9 mouse cellular contexts compared by ENCODE assay signal in genomic region chr10:12579048-12579447, GRCm38 (mm10).
DNase-seq lines count a peak whose midpoint lies in the region; ATAC-seq and TF ChIP-seq lines count a peak whose summit lies in the region.
"Had no signal": no experiment of that assay in that cellular context is flagged by ENCODE, and none has a peak within 500 bp of the region (broad histone marks: within the 10 kb centered on the region; RNA-seq: fewer than 3 reads in every experiment).

No protein-coding gene starts in this region.

- no peak for TF ChIP-seq EP300 in liver, embryonic 14.5 days (IDR thresholded peaks at IDR 0.05; ENCODE audit: low read depth)

- no peak for TF ChIP-seq CTCF in G1E (IDR thresholded peaks at IDR 0.05; ENCODE audit: low read depth, low read length)
- TF ChIP-seq CTCF in liver, embryonic 14.5 days (IDR thresholded peaks at IDR 0.05; ENCODE audit: low read depth), result no peak

- no peaks in the 10 kb centered on the region for H3K9me3 ChIP-seq in G1E (replicated peaks)
- H3K9me3 ChIP-seq in liver, embryonic 14.5 days (ENCODE audit: control insufficient read depth, low read length), result no peaks in the 10 kb centered on the region

- H3K27me3 ChIP-seq in G1E (ENCODE audit: insufficient read depth, low read length), result no peaks in the 10 kb centered on the region
- H3K27me3 ChIP-seq in liver, embryonic 14.5 days (ENCODE audit: control insufficient read depth, insufficient read depth, low read length), result no peaks in the 10 kb centered on the region

- peaks cover 6% of the 10 kb centered on the region for H3K36me3 ChIP-seq in G1E (replicated peaks)
- H3K36me3 ChIP-seq in liver, embryonic 14.5 days (replicated peaks; ENCODE audit: control insufficient read depth, insufficient read depth, low read depth), result no peaks in the 10 kb centered on the region

- ATAC-seq in G1E (ENCODE audit: extremely low read depth, insufficient number of reproducible peaks, low FRiP score, poor library complexity, severe bottlenecking), result peak; percentile 49
- ATAC-seq in common myeloid progenitor, adult 5-6 weeks (replicated peaks; ENCODE audit: low read depth, poor library complexity, severe bottlenecking), result peak; percentile 74
- ATAC-seq in hematopoietic stem cell, adult 5-6 weeks (replicated peaks in 1 of 2; ENCODE audit: insufficient read depth in 1 of 2, low FRiP score in 2 of 2, low TSS enrichment in 1 of 2, low read depth in 1 of 2, poor library complexity in 2 of 2, severe bottlenecking in 2 of 2), result peak; percentile 71 to 76
- ATAC-seq in liver, embryonic 14.5 days (ENCODE audit: insufficient read depth), result peak; percentile 33; the same call in 1 of the 2 replicates
- ATAC-seq: forebrain, postnatal 0 days had no signal

- no peak overlapping the region for H3K4me3 ChIP-seq in G1E (ENCODE audit: low read depth, low read length)
- H3K4me3 ChIP-seq in liver, embryonic 14.5 days (ENCODE audit: insufficient read depth in 1 of 2, low read depth in 2 of 2, low read length in 2 of 2), result no peak overlapping the region

- WGBS in liver, embryonic 14.5 days (ENCODE audit: insufficient replicate concordance), result 10% methylated on average over 1 of the region's 1 CpGs

- H3K27ac ChIP-seq in liver, embryonic 14.5 days, result no peak overlapping the region

- H3K4me1 ChIP-seq in G1E (ENCODE audit: insufficient read depth, low read depth, low read length), result peaks cover 16% of the 10 kb centered on the region
- H3K4me1 ChIP-seq in liver, embryonic 14.5 days (replicated peaks; ENCODE audit: control insufficient read depth in 2 of 2, insufficient read depth in 2 of 2, low read length in 1 of 2), result peaks cover 0 to 3% of the 10 kb centered on the region in 2 experiments; a peak in 1 of 4 replicates

- no peak overlapping the region for H3K9ac ChIP-seq in liver, embryonic 14.5 days (replicated peaks)
- H3K9ac ChIP-seq: forebrain, postnatal 0 days had no signal

- no peak for DNase-seq in G1E (ENCODE audit: low spot score)
- no peak for DNase-seq in liver, embryonic 14.5 days (ENCODE audit: low read depth in 3 of 3, low spot score in 3 of 3)
- DNase-seq in thymus, postnatal 4 days, result no peak
- no peak for DNase-seq in spleen, postnatal 10 days (ENCODE audit: low spot score in 2 of 2)
- no peak for DNase-seq in urinary bladder, postnatal 14 days (ENCODE audit: low spot score)
- no peak for DNase-seq in left cerebral cortex, adult 18-20 months (ENCODE audit: low spot score in 2 of 2)
- DNase-seq: forebrain, postnatal 0 days had no signal

- H3K4me2 ChIP-seq in liver, embryonic 14.5 days (ENCODE audit: low read depth), result no peak overlapping the region
